Mouse (Mus musculus): ENCODE results near the gene Map7.
A peak's percentile ranks its signal among the peaks of the same experiment; 100 is the strongest.

Map7 gene

DNA sequence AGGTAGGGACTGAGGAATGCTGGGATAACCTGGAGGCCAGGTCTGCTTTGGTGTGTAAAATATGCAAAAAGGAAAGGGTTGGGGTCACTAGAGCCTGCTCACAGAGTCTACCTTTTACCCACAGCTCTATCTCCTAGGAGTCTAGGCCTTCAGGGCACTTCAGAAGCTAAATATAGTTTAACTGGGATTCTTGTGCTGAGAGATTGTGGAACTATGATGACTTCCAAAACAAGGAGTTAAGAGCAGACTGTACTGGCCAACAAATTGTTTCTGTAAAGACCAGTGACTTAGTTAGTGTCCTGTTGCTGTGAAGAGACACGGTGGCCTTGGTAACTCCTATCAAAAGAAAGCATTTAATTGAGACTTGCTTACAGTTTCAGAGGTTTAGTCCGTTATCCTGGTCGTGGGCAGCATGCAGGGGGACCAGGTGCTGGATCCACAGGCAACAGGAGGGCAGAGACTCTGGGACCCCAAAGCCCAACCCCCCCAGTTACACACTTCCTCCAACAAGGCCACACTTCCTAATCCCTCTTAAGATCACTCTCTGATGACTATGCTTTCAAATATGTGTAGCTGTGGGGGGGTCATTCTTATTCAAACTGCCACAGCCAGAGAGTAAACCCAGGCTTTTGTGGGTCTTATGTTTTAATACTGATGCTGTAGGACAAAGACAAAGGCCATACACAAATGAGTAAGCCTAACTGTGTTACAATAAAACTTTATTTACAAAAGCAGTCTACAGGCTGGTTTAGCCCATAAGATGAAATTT, 150.1 kb downstream of the Map7 start:
- DNase-seq: no peak

DNA sequence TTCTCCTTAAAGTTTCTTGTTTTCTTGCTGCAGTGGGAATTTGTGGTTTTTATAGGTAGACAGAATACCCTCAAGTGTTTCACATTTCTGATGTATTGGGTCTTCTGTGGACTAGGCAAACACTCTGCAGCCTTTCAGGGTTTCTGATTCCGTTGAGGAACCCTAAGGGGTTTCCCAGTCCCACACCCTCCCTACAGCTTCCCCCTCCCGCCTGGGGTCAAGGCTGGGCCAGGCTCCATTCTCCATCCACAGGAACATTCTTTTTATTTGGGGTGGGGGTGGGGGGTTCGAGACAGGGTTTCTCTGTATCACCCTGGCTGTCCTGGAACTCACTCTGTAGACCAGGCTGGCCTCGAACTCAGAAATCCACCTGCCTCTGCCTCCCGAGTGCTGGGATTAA, 150.8 kb downstream of the Map7 start:
- no peak for DNase-seq

DNA sequence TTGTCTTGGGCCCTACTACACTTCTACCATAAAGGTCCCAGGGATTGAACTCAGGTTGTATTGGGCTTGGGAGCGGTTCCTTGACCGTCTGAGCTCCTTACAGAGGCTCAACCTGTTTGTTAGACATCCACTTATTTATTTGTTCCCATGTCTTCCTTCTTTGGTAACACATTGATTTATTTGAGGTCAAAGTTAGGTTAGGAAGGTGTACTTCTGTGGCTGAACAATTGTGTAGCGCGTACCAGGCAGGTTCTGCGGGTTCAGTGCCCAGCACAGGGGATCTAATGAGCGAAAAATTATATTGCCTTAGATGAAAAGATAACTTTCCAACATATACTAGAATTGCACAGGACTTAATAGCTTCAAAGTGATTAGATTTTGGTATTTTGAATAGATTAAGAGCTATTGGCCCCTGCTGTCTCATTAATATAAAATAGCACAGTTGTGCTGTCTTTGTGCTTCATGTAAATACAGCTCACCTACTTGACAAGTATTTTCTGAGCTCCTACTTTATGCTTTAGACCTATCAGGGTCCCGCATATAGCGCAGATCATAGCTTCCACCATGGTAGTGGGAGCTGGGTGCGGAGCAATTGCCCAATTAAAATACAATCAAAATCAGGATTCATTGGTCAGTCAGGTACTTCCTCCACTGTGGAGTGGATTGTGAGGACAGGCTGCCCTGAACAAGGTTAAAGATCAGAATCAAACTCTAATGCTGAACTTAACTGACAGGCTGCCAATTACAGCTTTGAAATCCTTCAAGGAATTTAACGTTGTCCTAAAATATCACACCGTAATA, 162.9 kb downstream of the Map7 start:
- no peak for DNase-seq

DNA sequence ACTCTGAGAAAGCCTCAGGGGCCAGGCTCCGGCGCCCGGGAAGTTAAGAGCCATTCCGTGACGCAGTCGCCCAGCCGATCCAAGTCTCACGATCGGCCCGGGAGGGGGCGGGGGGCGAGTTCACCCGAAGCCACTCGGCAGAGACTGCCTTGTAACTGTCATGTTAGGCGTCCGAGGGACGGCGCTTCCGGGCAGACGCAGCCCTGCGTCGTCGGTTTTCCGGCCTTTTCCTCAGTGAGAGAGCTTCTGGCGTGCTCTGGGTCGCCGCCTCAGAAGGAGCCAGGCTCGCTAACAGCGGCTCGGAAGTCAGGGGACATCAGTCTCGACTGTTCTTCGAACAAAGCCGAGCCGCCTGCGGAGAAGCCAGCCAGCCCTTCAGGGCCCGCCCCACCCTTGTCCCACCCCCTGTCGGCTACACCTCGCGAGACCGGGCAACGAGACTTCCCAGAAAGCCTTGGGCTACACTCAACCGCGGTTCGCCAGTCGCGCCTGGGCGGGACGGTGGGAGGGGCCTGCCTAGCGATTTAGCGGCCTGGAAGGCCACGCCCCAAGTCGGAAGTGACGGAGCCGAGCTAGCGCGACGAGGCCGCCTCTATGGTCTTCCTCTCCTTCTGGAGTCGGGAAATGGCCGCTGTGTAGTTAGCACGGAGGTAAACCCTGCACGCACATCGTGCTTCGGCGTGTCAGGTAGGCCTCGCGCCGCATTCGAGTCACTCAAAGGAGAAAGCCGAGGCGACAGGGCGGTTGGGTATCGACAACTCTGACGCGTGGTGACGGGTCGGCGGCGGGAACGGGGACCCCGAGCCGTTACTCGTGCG, 163.9 kb downstream of the Map7 start, which contains the start of gene Bclaf1:
Bclaf1 (plus strand) TSS at position 552 of the 818 bp plus-strand sequence.
- DNase-seq: peak; percentile 98

DNA sequence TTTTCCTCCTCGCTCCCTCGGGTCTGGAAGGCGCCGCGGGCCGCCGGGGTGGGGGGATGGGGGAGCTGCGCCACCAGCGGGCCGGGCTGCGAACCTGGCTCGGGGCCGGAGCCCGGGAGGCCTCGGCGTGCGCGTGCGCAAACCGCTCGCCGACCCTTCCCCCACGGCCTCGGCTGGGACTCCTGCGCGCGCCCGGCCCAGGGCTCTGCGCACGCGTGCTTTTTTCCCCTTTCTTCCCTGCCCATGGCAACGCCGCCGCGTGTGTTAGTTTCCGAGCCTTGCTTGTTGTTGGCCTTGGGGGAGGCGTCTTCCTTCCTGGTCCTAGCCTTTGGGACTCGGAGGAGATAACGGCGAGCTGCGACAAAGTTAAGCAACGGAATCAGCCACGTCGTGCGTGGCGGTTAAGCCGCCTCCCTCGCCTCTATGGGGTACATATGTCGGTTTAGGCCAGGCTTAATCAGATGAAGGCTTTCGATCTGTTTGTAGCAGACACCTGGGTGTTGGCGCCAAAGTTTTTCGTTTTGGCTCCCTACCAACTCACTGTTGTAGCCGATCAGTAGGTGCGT, 164.5 kb downstream of the Map7 start:
- peak; percentile 93 for DNase-seq

DNA sequence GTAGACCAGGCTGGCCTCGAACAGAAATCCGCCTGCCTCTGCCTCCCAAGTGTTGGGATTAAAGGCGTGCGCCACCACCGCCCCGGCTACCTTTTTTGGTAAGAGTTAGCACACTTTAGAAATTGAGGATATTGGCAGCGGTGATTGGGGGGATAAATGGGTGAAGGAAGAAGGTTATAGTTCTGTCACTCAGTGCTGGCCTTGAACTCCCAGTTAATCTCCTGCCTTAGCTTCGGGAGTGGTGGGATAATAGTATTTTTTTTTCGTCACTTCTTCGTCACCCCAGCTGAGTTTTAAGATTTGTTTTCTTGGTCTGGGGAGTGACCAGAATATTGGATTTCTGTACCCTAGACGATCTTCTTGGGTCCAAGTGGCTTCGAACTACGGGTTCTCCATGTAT, 165.2 kb downstream of the Map7 start:
- DNase-seq: no peak

DNA sequence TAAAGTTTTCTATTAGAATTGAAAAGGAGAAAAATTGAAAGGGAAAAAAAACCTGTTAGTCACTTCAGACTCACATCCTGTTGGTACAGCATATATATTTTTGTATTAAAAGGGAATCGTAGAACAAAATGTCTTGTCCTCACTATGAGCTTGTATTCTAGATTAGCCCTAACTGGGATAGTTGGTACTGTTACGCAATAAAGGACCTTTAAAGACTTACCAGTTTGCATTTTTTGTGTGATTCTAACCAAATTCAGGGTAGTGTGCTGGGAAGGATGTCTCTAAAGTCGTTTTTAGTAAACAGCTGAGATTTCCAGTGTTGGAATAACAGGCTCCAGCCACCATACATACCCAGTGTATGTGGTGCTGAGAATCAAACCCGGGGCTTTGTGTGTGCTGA, 165.7 kb downstream of the Map7 start:
- no peak for DNase-seq

DNA sequence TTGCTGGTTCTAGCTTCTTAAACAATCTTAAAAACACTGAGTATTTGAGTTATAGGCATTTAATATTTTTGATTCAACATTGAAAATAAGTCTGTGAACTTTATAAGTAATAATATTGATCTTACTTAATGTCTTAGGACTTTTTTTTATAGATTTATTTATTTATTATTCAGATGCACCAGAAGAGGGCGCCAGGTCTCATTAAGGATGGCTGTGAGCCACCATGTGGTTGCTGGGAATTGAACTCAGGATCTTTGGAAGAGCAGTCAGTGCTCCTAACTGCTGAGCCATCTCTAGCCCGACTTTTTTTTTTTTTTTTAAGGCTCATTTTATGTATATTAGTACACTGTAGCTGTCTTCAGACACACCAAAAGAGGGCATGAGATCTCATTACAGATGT, 166.5 kb downstream of the Map7 start:
- DNase-seq: peak; percentile 25

DNA sequence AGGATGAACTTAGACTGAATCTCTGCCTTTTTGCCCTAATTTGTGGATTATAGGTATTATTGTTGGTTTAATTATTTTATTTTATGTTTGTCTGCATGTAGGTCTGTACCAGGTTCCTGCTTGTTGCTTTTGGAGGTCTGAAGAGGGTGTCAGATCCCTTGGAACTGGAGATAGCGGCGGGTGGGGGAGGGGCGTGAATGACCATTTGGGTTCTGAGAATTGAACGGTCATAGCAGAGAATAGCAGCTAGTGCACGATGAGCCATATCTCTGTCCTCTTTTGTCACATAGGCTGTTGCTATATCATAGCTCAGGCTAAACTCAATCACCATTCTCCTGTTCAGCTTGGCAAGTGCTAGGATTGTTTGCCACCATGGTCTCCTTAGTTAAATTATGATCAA, 169.2 kb downstream of the Map7 start:
- DNase-seq: no peak

DNA sequence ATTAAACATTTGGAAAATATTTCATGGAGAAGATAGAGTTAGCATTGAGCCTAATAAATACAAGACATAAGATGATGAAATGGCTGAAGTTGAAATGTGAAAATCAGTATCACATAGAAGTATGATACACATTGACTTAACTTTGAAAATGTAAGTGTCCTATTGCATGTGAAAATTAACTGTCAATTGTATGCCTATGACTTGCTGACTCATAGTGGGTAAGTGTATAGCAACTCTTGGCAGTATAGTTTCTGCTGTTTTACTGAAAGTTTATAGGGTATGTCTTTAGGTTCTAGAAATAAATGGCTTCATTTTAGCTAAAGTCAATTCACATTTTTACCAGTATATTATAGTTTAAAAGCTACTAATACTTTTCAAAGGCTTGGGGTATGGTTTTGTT, 178.0 kb downstream of the Map7 start:
- DNase-seq: no peak

Data from right cerebral cortex, postnatal 4 days (tissue).